Mouse (Mus musculus) liver, adult 2 months (tissue): ENCODE results near the gene Tspan10. TPM values are rescaled to one million over a fixed set of nuclear protein-coding genes. Genes with fewer than 3 reads are reported as not detected.

Experiments
- DNase-seq: peaks from one replicate; pipeline ENCODE4 v3.0.0-alpha.2; 2011; ENCODE audit warnings: low read depth, low spot score; ENCODE audit errors: extremely low read depth
- H3K27ac ChIP-seq: fragments of 200-500 bp; replicated peaks from 2 replicates; pipeline ENCODE4 v1.5.1; 2012; ENCODE audit warnings: low read depth, mild to moderate bottlenecking, control low read depth, inconsistent platforms, low read length; ENCODE audit not compliant: insufficient read depth
- H3K27me3 ChIP-seq: fragments of 200-500 bp; 2 replicates; pipeline ENCODE4 v1.6.1; 2012; ENCODE audit warnings: mild to moderate bottlenecking, moderate library complexity, low read length, inconsistent platforms; ENCODE audit not compliant: control insufficient read depth, insufficient read depth
- H3K36me3 ChIP-seq: fragments of 200-500 bp; 2 replicates; pipeline ENCODE4 v1.6.1; 2012; ENCODE audit warnings: low read length, inconsistent platforms; ENCODE audit not compliant: control insufficient read depth, insufficient read depth
- H3K4me1 ChIP-seq: fragments of 200-500 bp; 2 replicates; pipeline ENCODE4 v1.6.1; 2011; ENCODE audit warnings: low read length; ENCODE audit not compliant: control insufficient read depth, insufficient read depth
- H3K4me3 ChIP-seq: fragments of 200-500 bp; 2 replicates; pipeline ENCODE4 v1.5.1; 2011; ENCODE audit warnings: low read depth, mild to moderate bottlenecking, control low read depth, low read length, moderate library complexity; ENCODE audit not compliant: insufficient read depth
- H3K79me2 ChIP-seq: fragments of 200-500 bp; 2 replicates; pipeline ENCODE4 v1.6.1; 2012; ENCODE audit warnings: inconsistent platforms, mild to moderate bottlenecking, low read length, moderate library complexity; ENCODE audit not compliant: control insufficient read depth, insufficient read depth
- H3K9ac ChIP-seq: fragments of 200-500 bp; 2 replicates; pipeline ENCODE4 v1.6.1; 2012; ENCODE audit warnings: low read depth, mild to moderate bottlenecking, control low read depth, inconsistent platforms, low read length
- CTCF ChIP-seq: fragments of 200-500 bp; IDR thresholded peaks from 2 replicates; pipeline ENCODE4 v1.5.1; 2011; ENCODE audit warnings: low read depth, low read length, control low read depth
- POLR2A ChIP-seq: fragments of 200-500 bp; IDR thresholded peaks from 2 replicates; pipeline ENCODE4 v1.6.1; 2011; ENCODE audit warnings: low read length, control low read depth; ENCODE audit not compliant: insufficient read depth; ENCODE audit errors: extremely low read depth
- WGBS: fragments of 180-500 bp; shearing (Covaris S2); methylation state at CpG from one replicate; pipeline ENCODE4 v1.1.7; 2018; 5-methylcytosine and 5-hydroxymethylcytosine counted together
- polyA plus RNA-seq: library from polyadenylated mRNA; depleted of rRNA; stranded (reverse); fragments of >200 nt; gene quantifications from 2 replicates; pipeline ENCODE4 v1.2.3, GENCODE M21; 2012
- total RNA-seq: library from RNA; depleted of rRNA; stranded (reverse); fragments of >200 nt; gene quantifications from 2 replicates; pipeline ENCODE4 v1.2.3, GENCODE M21; 2014

Tspan10 gene
- total and polyA plus RNA-seq, 2 experiments, result 0.05 TPM; not detected in 1

- WGBS, result 1% methylated on average over 59 of the region's 60 CpGs
- TF ChIP-seq POLR2A (peak; percentile 84), CTCF (no peak)
- peak; percentile 86 for DNase-seq
- H3K79me2 ChIP-seq, result peaks cover 9% of the 10 kb centered on the region; the same call in 1 of the 2 replicates
- peak within 1 kb of the TSS; percentile 97 for H3K9ac ChIP-seq
- peak within 1 kb of the TSS; percentile 91 for H3K4me3 ChIP-seq
- H3K27ac ChIP-seq, result peak within 1 kb of the TSS; percentile 95
- peaks cover 11% of the 10 kb centered on the region; the same call in 1 of the 2 replicates for H3K4me1 ChIP-seq
- no peaks in the 10 kb centered on the region for H3K27me3 ChIP-seq
- H3K36me3 ChIP-seq, result peaks cover 25% of the 10 kb centered on the region
Measured at GRCm38 (mm10) chr11:120484265-120484981, 42.0 kb downstream of the Tspan10 start, which contains the start of gene Mrpl12. Gene Mrpl12, plus strand, starts transcription at chr11:120484613.

- H3K27ac ChIP-seq, result peak overlapping the region; percentile 95
- H3K27me3 ChIP-seq, result no peaks in the 10 kb centered on the region
- peaks cover 17% of the 10 kb centered on the region for H3K4me1 ChIP-seq
- peak overlapping the region; percentile 91 for H3K4me3 ChIP-seq
- WGBS, result 2% methylated on average over 10 of the region's 10 CpGs
- TF ChIP-seq CTCF (no peak), POLR2A (no peak)
- peaks cover 24% of the 10 kb centered on the region for H3K36me3 ChIP-seq
- H3K79me2 ChIP-seq, result peaks cover 9% of the 10 kb centered on the region; the same call in 1 of the 2 replicates
- H3K9ac ChIP-seq, result peak overlapping the region; percentile 97
- DNase-seq, result peak; percentile 87
Measured at GRCm38 (mm10) chr11:120485251-120485650, 42.8 kb downstream of the Tspan10 start.

GRCm38 (mm10) chr11:120488516-120488915, 46.1 kb downstream of the Tspan10 start:
- H3K4me3 ChIP-seq, result no peak overlapping the region
- no peak overlapping the region for H3K27ac ChIP-seq
- peaks cover 31% of the 10 kb centered on the region for H3K4me1 ChIP-seq
- peaks cover 9% of the 10 kb centered on the region; the same call in 1 of the 2 replicates for H3K79me2 ChIP-seq
- H3K36me3 ChIP-seq, result peaks cover 15% of the 10 kb centered on the region; the same call in 1 of the 2 replicates
- no peak overlapping the region for H3K9ac ChIP-seq
- no peaks in the 10 kb centered on the region for H3K27me3 ChIP-seq
- no peak for TF ChIP-seq CTCF
- no peak for TF ChIP-seq POLR2A
- no peak for DNase-seq
- WGBS, result 70% methylated on average over 4 of the region's 4 CpGs

GRCm38 (mm10) chr11:120489054-120489761, 46.8 kb downstream of the Tspan10 start:
- no peak overlapping the region; the same call in 1 of the 2 replicates for H3K9ac ChIP-seq
- peaks cover 15% of the 10 kb centered on the region; the same call in 1 of the 2 replicates for H3K36me3 ChIP-seq
- peak; percentile 85 for TF ChIP-seq CTCF
- TF ChIP-seq POLR2A, result no peak; the same call in 1 of the 2 replicates
- no peaks in the 10 kb centered on the region for H3K27me3 ChIP-seq
- peak overlapping the region; percentile 93 for H3K27ac ChIP-seq
- peak; percentile 100 for DNase-seq
- peaks cover 32% of the 10 kb centered on the region for H3K4me1 ChIP-seq
- H3K4me3 ChIP-seq, result no peak overlapping the region
- 37% methylated on average over 4 of the region's 4 CpGs for WGBS
- peaks cover 9% of the 10 kb centered on the region; the same call in 1 of the 2 replicates for H3K79me2 ChIP-seq

GRCm38 (mm10) chr11:120490291-120491046, 48.0 kb downstream of the Tspan10 start:
- peak; percentile 87 for DNase-seq
- no peaks in the 10 kb centered on the region for H3K27me3 ChIP-seq
- no peak for TF ChIP-seq POLR2A
- no peak overlapping the region for H3K4me3 ChIP-seq
- H3K36me3 ChIP-seq, result peaks cover 24% of the 10 kb centered on the region; the same call in 1 of the 2 replicates
- H3K79me2 ChIP-seq, result peaks cover 4% of the 10 kb centered on the region; the same call in 1 of the 2 replicates
- H3K9ac ChIP-seq, result peak overlapping the region; percentile 58
- H3K27ac ChIP-seq, result peak overlapping the region; percentile 93
- WGBS, result 22% methylated on average over 4 of the region's 4 CpGs
- H3K4me1 ChIP-seq, result peaks cover 33% of the 10 kb centered on the region
